Mouse (Mus musculus): ENCODE data around the gene Spag9.

Spag9 gene

DNA sequence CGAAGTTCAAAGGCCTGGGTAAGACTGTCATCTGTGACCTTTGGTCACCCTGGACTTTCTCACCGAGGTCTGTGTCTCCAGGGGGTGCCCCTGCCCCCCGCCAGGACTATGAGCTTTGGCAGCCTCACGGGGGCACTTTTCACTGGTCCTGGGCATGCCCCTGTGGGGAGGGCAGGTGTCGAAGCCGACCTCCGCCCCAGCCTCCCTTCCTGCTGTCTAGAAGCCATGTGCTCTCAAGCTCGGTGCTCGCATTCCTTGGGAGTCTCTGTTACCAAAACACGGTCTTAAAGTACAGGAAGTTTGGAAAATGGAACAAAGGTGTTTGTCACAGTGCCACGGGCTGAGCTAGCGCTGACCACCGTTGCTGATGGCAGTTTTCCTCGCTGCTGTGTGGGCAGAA lies 162.6 kb downstream of the Spag9 start:
- DNase-seq (ENCODE audit: low read depth) = no peak

GRCm38 (mm10) chr11:94159066-94159880 lies 163.4 kb downstream of the Spag9 start:
- DNase-seq (ENCODE audit: low read depth) = peak; percentile 78

DNA sequence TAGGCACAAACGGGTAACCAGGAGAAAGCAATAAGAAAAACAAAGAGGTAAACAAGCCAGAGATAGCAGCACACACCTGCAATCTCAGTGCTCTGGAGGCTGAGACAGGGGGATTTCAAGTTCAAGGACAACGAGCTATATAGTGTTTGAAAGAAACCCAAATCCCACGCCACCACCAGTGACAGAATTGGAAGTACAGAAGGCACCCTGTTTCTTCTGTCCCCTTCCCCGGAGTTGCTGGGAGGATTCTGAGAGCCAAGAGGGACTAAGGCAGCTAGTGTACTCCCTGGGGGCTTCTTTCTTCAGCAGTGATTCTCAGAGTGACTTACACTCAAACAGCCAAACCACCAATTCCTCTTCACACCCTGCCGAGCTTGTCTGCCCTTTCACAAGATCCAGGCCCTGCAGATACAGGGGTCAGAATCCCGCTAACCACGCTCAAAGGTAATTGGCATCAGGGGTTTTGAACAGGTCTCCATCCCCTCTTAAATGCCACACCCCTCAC lies 164.1 kb downstream of the Spag9 start:
- DNase-seq (ENCODE audit: low read depth) = no peak

GRCm38 (mm10) chr11:94160443-94161266 lies 164.8 kb downstream of the Spag9 start:
- peak; percentile 97 for DNase-seq (ENCODE audit: low read depth)

DNA sequence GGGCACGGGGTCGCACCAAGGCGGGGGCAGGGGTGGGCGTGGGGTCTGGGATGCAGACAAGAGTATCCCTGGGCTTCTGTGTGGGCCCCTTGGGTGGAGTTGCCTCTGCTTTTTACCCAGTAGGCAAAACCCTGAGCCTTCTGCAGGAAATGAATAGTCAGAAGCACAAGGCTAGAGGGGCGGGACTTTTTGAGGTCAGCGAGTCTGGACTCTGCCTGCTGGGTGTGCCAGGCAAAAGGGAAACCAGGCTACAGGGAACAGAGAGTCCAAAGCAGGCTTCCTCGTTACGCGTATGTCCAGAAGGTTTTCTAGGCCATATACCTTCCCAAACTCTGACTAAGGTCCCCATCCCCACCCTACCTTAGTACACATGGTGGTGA lies 165.4 kb downstream of the Spag9 start:
- peak; percentile 74 for DNase-seq (ENCODE audit: low read depth)

DNA sequence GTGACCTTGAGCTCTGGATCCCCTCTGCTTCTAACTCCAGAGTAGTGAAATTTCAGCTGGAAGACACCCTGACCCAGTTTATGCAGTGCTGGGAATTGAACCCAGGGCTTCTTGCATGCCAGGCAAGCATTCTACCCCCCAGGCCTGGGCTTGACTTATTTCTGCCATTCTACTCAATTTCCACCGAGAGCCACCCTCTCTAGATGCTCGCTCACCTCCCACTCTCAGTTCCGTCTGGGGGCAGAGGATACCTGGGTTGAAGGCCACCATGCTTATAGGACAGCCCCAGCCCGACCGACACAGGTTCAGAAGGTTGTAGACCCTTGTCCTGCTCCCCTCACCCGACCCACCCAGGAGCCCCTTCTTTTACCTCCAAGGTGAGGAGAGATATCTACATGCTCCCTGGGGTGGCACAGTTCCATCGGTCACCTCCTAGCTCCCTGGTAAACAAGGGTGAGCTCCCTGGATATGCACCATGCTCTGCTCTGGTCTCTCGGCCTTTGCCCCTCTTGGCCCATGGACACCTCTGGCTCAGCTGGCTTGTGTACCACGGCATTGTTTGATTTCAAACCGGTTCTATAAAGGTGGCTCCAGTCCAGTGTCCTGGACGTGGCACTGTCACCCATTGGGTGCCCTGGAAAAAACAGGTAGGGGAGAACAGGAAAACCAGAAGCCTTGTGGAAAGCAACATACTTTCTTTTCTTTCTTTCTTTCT lies 166.1 kb downstream of the Spag9 start:
- DNase-seq (ENCODE audit: low read depth) = no peak

DNA sequence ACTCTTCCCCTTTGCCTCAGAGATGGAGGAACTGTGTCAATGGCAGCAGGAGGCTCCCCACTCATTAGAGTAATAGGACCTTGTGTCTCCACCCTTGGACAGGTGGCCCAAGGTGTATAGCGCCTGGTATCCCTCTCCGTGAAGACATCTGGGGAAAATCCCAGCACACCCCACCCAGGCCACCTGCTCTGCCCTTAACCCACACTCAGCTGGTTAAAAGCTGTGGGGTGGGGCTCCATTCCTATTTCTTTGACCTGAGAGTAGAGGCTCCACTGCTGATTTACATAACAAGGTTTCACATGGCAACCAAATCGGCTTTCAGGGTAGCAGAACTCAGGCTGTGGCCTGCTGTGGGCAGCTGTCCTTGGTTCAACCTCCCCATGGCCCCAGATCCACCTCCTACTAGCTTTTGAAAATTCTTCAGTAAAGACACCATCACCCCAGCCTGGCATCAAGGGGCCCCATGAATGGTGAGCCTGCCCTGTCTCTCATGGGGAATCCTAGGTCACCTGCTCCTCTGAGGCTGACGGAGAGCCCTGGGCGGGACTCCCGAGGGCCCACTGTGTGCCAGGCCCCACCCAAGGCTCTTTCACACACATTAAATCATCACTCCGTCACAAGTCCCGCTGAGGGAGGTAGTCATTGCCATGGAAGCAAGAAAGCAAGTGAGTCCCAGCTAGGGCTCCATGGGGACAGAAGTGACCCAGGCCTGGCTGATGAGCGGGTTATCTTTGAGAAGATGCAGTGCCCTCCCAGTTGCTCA lies 167.3 kb downstream of the Spag9 start:
- DNase-seq (ENCODE audit: low read depth) = no peak

GRCm38 (mm10) chr11:94165745-94166144 lies 169.9 kb downstream of the Spag9 start:
- DNase-seq (ENCODE audit: low read depth) = no peak

DNA sequence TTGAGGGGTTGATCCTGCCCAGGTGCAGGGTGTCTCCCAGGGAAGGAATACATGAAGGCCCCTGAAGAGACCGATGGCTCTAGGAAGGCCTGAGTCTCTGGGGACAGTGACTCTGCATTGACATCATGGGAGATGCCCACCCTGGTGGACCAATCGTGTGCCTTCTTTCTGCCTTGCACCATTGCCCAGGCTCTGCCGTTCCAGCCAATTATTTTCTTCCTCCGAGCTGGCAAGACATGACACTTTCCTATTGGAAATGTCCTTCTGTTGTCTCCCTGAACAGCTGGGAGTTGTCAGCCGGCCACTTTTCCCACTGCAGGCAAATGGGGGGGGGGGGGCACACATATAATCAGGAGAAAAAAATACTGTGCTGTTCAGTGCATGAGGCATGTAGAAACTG lies 172.3 kb downstream of the Spag9 start:
- DNase-seq (ENCODE audit: low read depth) = no peak

DNA sequence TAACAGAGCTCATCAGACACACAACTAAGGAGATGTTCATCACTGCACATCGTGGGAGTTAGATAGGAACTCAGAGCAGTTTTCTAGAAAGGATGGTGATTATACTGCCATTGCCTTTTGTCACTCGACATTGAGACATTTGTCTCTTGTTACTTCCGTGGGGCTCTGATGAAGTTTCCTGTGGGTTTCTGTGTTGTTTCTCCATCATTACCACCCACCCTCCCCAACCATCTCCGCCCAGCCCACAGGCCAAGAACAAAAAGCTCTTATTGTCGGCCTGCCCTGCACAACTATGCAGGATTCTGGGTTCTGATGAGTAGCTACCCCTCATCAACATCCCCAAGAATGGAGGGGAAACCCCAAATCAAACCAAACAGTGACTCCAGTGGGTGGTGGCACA lies 173.7 kb downstream of the Spag9 start:
- DNase-seq (ENCODE audit: low read depth) = no peak

GRCm38 (mm10) chr11:94171691-94172090 lies 175.8 kb downstream of the Spag9 start:
- DNase-seq (ENCODE audit: low read depth) = no peak

DNA sequence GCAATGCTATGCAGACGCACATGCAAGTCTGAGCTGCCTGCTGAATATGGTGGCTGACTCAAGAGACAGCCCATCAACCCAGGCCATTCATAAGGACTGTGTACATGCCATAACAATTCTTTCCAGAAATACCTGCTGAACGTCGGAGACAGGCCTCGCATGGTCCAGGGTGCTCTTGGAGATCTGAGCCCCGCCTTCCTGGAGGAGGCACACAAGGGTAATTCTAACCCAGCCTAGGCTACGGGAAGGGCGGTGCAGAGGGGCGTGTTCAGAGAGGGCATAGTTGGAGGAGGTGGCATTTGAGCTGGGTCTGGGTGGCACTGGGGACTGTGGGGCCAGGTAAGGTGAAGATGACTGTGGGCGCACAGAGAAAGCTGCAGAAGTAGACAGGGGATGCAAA lies 176.3 kb downstream of the Spag9 start:
- DNase-seq (ENCODE audit: low read depth) = no peak

- DNase-seq (ENCODE audit: low read depth) = no peak
These were observed 177.8 kb downstream of the Spag9 start for GRCm38 (mm10) chr11:94173726-94174146.

DNA sequence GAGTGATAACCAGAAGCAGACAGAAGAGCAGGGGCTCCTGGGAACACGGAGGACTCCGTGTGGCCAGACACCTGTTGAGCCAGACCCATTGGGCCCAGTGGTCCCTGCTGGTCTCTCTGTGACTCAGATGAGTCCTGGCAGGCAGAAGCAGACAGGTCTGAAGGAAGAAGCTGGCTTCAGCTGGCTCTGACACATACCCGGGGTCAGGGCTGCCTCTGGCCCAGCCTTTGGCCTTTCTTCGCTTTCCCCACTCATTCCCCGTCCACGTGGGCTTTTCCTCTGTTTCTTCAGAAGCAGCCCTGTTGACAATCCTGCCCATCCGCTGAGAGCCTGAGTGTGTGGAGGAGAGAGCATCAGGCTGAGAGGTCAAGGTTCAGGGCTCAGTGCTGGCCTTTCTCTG lies 179.4 kb downstream of the Spag9 start:
- DNase-seq (ENCODE audit: low read depth) = no peak
